Mouse (Mus musculus) liver, adult 2 months (tissue): ENCODE results near the gene Bank1. TPM values are rescaled to one million over a fixed set of nuclear protein-coding genes. Genes with fewer than 3 reads are reported as not detected.

Experiments used
- DNase-seq: peaks from one replicate; pipeline ENCODE4 v3.0.0-alpha.2; 2011; ENCODE audit warnings: low read depth, low spot score; ENCODE audit errors: extremely low read depth
- H3K27ac ChIP-seq: fragments of 200-500 bp; replicated peaks from 2 replicates; pipeline ENCODE4 v1.5.1; 2012; ENCODE audit warnings: low read depth, mild to moderate bottlenecking, control low read depth, inconsistent platforms, low read length; ENCODE audit not compliant: insufficient read depth
- H3K27me3 ChIP-seq: fragments of 200-500 bp; 2 replicates; pipeline ENCODE4 v1.6.1; 2012; ENCODE audit warnings: mild to moderate bottlenecking, moderate library complexity, low read length, inconsistent platforms; ENCODE audit not compliant: control insufficient read depth, insufficient read depth
- H3K36me3 ChIP-seq: fragments of 200-500 bp; 2 replicates; pipeline ENCODE4 v1.6.1; 2012; ENCODE audit warnings: low read length, inconsistent platforms; ENCODE audit not compliant: control insufficient read depth, insufficient read depth
- H3K4me1 ChIP-seq: fragments of 200-500 bp; 2 replicates; pipeline ENCODE4 v1.6.1; 2011; ENCODE audit warnings: low read length; ENCODE audit not compliant: control insufficient read depth, insufficient read depth
- H3K4me3 ChIP-seq: fragments of 200-500 bp; 2 replicates; pipeline ENCODE4 v1.5.1; 2011; ENCODE audit warnings: low read depth, mild to moderate bottlenecking, control low read depth, low read length, moderate library complexity; ENCODE audit not compliant: insufficient read depth
- H3K79me2 ChIP-seq: fragments of 200-500 bp; 2 replicates; pipeline ENCODE4 v1.6.1; 2012; ENCODE audit warnings: inconsistent platforms, mild to moderate bottlenecking, low read length, moderate library complexity; ENCODE audit not compliant: control insufficient read depth, insufficient read depth
- H3K9ac ChIP-seq: fragments of 200-500 bp; 2 replicates; pipeline ENCODE4 v1.6.1; 2012; ENCODE audit warnings: low read depth, mild to moderate bottlenecking, control low read depth, inconsistent platforms, low read length
- CTCF ChIP-seq: fragments of 200-500 bp; IDR thresholded peaks from 2 replicates; pipeline ENCODE4 v1.5.1; 2011; ENCODE audit warnings: low read depth, low read length, control low read depth
- POLR2A ChIP-seq: fragments of 200-500 bp; IDR thresholded peaks from 2 replicates; pipeline ENCODE4 v1.6.1; 2011; ENCODE audit warnings: low read length, control low read depth; ENCODE audit not compliant: insufficient read depth; ENCODE audit errors: extremely low read depth
- WGBS: fragments of 180-500 bp; shearing (Covaris S2); methylation state at CpG from one replicate; pipeline ENCODE4 v1.1.7; 2018; 5-methylcytosine and 5-hydroxymethylcytosine counted together
- polyA plus RNA-seq: library from polyadenylated mRNA; depleted of rRNA; stranded (reverse); fragments of >200 nt; gene quantifications from 2 replicates; pipeline ENCODE4 v1.2.3, GENCODE M21; 2012
- total RNA-seq: library from RNA; depleted of rRNA; stranded (reverse); fragments of >200 nt; gene quantifications from 2 replicates; pipeline ENCODE4 v1.2.3, GENCODE M21; 2014

Bank1 gene
- total and polyA plus RNA-seq, 2 experiments = 0.49 to 3.2 TPM

DNA sequence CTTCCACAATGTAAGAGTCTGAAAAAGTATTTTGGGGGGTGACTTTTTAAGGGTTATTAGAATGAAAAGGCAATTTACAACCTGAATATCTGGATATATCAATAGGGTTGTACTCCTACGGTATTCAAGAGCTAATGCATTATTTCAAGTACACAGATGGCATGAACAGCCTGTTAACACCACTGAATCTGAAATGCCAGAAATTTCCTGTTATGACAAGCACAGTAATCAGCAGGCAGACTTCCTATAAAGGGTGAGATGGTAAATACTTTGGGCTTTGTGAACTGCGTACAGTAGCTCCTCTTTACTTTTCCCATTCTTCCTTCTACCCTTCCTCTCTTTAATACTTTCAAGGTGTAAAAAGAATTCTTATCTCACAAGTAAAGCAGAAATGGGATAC lies 30.6 kb downstream of the Bank1 start:
- no peaks in the 10 kb centered on the region for H3K36me3 ChIP-seq
- no peak overlapping the region for H3K27ac ChIP-seq
- WGBS = 75% methylated on average over 2 of the region's 2 CpGs
- no peak overlapping the region for H3K4me3 ChIP-seq
- no peaks in the 10 kb centered on the region for H3K4me1 ChIP-seq
- DNase-seq = no peak
- H3K27me3 ChIP-seq = peaks cover 2% of the 10 kb centered on the region; the same call in 1 of the 2 replicates
- TF ChIP-seq POLR2A (no peak), CTCF (no peak)
- H3K9ac ChIP-seq = no peak overlapping the region
- no peaks in the 10 kb centered on the region for H3K79me2 ChIP-seq

DNA sequence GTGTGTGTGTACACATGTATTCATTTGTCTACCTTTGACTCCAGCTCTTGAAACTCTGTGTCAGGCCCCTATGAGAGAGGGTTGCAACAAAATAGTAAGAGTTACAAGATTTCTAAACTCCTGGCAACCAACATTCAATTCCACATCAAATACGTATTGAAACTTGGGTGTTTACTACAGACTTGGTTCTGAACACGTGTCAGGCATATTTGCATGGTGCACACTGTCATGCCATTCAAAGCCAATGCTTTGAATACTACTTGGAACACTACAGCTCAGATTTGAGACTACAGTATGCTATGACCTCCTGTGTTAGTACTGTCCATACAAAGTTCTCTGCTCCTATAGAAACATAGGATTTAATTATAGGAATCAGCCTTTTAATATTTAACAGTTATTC lies 38.0 kb downstream of the Bank1 start:
- no peaks in the 10 kb centered on the region for H3K79me2 ChIP-seq
- H3K4me1 ChIP-seq = no peaks in the 10 kb centered on the region
- H3K9ac ChIP-seq = no peak overlapping the region
- no peak for DNase-seq
- no peaks in the 10 kb centered on the region for H3K27me3 ChIP-seq
- no peak for TF ChIP-seq CTCF
- no peak for TF ChIP-seq POLR2A
- no peak overlapping the region for H3K27ac ChIP-seq
- H3K36me3 ChIP-seq = no peaks in the 10 kb centered on the region
- WGBS = 68% methylated on average over 2 of the region's 2 CpGs
- no peak overlapping the region for H3K4me3 ChIP-seq

DNA sequence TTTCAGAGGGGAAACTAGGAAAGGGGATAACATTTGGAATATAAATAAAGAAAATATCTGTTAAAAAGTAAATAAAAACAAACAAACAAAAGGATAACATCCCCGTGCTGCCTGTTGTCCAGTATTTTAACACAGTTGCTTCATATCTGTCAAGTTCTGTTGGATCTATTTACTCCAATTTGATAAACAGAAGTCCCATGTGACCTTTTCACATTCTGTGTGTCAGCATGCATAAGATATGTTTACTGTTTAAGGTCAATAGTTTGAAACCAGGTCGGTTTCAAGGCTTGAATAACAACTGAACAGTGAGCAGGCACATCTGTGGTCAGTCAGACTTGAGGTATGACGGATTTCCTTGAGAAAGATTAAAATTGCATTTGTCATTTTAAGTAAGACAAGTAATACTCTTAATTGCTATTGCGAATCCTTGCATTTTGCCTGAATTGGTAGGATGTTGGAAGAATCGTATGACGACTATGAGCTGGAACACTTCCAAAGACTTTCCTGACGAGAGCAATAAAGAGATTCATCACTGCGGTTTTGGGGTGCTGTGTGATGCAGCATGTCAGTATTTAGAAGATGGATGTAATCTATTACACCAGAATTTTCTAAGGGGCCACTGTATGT lies 60.8 kb downstream of the Bank1 start:
- H3K36me3 ChIP-seq = no peaks in the 10 kb centered on the region
- H3K9ac ChIP-seq = no peak overlapping the region

DNA sequence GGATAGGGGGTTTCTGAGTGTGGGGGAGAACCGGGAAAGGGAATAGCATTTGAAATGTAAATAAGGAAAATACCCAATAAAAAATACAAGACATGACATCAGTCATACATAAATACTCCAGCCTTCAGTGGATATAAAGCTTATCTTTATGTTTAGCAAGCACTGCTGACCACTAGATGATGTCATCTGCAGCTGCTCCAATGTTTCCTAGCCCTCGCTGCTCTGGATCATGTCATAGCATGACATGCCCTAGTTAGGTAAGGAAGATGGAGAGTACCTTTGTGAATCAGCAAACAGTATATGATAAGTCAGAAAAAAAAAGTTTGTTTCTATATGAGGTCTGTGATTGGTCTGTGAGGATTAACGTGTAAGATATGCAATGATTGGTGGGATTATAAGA lies 68.1 kb downstream of the Bank1 start:
- Histone ChIP-seq H3K27ac (no peak overlapping the region), H3K27me3 (no peaks in the 10 kb centered on the region), H3K4me3 (no peak overlapping the region), H3K9ac (no peak overlapping the region), H3K79me2 (no peaks in the 10 kb centered on the region), H3K4me1 (no peaks in the 10 kb centered on the region), H3K36me3 (no peaks in the 10 kb centered on the region)
- DNase-seq = no peak
- TF ChIP-seq POLR2A = no peak
- 86% methylated on average over 3 of the region's 3 CpGs for WGBS

More for the DNA sequence above, 60.8 kb downstream of the Bank1 start:
- Histone ChIP-seq H3K4me1 (no peaks in the 10 kb centered on the region), H3K27me3 (no peaks in the 10 kb centered on the region), H3K79me2 (no peaks in the 10 kb centered on the region), H3K27ac (no peak overlapping the region), H3K4me3 (no peak overlapping the region)
- no peak for TF ChIP-seq POLR2A
- TF ChIP-seq CTCF = no peak
- DNase-seq = no peak
- 78% methylated on average over 8 of the region's 8 CpGs for WGBS

DNA sequence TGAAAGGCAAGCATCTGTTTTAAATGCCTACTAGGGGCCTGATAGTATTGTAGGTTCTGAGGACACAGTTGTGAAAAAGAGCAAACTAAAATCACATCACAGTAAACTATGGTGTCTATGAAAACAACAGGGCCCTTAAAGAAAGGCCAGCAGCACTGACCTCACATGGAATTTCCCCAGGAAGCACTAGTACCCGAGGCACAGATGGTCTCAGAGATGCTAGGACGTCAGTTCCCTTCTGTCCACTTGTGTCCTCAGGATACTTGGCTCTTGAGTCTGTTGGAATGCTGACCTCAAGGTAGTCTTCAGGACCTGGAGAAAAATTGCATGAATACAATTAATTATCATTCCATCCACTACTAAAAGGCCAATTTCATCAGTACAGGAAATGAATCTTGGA lies 71.2 kb downstream of the Bank1 start:
- no peaks in the 10 kb centered on the region for H3K27me3 ChIP-seq
- WGBS = 45% methylated on average over 2 of the region's 2 CpGs
- no peaks in the 10 kb centered on the region for H3K4me1 ChIP-seq
- TF ChIP-seq POLR2A = no peak
- no peak for TF ChIP-seq CTCF
- no peak overlapping the region for H3K4me3 ChIP-seq
- H3K79me2 ChIP-seq = no peaks in the 10 kb centered on the region
- H3K27ac ChIP-seq = no peak overlapping the region
- DNase-seq = no peak
- H3K9ac ChIP-seq = no peak overlapping the region
- H3K36me3 ChIP-seq = no peaks in the 10 kb centered on the region

DNA sequence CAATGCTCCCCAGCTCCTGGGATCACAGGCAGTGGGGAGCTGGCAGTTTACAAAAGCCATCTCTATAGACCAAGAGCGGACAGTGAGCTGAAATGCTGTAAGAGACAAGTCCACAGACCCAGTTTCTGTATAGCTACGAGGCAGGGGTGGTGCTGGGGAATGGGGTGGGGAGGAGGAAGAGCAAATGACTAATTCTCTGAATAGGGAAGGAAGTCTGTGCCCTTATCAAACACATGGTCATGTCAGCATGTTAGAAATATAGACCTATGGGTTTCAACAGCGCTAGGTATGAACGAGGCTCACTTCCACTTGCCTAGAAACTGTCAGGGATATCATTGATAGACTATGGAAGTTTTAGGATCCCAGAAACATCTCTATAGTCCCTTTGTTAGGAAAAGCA lies 73.0 kb downstream of the Bank1 start:
- no peaks in the 10 kb centered on the region for H3K27me3 ChIP-seq
- no peaks in the 10 kb centered on the region for H3K36me3 ChIP-seq
- H3K27ac ChIP-seq = no peak overlapping the region
- H3K79me2 ChIP-seq = no peaks in the 10 kb centered on the region
- H3K4me3 ChIP-seq = no peak overlapping the region
- H3K9ac ChIP-seq = no peak overlapping the region
- H3K4me1 ChIP-seq = no peaks in the 10 kb centered on the region
- no peak for DNase-seq
- TF ChIP-seq POLR2A = no peak
- no peak for TF ChIP-seq CTCF
- 70% methylated on average over 4 of the region's 4 CpGs for WGBS
